Mouse (Mus musculus) liver, adult (tissue): Measurements from ENCODE around the gene Mthfsd.

Source experiments
- GATA4 ChIP-seq: IDR thresholded peaks from 2 replicates; pipeline ENCODE4 v1.6.1; 2014; ENCODE audit warnings: mild to moderate bottlenecking, low read length; ENCODE audit not compliant: insufficient replicate concordance

The Mthfsd gene

GRCm38 (mm10) chr8:121113261-121113660 lies 5.1 kb upstream of the Mthfsd start:
- TF ChIP-seq GATA4, result no peak

DNA sequence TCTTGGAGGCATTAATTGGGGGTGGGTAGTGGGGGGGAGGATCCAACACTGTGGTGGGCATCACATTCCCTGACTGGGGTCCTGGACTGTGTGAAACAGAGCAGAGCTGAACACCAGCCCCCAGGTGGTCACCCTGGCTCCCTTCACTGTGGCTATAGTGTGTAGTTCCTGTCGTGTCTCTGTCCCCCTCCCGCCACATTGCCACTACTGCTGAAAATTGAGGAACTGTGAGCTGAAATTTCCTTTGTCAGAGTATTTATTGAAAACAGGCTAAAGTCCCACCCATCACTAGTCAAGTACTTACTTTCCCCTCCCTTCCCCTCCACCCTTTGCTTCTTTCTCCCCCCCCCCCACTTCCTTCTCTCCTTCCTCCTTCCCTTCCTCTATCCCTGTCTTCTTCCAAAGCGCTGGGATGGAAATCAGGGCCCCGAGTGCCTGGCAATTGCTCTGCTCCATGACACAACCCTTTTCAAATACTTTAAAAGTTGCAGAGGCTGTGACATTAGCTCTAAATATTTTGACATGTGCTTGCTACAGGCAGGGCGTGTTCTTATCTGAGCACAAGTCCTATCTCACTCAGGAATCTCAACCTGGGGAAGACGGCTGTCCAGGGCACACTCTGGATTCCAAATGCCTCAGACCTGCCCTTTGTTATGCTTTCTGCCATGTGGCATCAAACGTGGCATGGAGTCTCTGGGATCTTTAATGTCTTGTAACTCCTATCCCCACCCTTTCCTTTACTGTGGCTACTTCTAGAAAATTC lies 3.1 kb upstream of the Mthfsd start:
- TF ChIP-seq GATA4, result no peak

GRCm38 (mm10) chr8:121108657-121109056 lies 465 bp upstream of the Mthfsd start:
- TF ChIP-seq GATA4, result no peak

- no peak for TF ChIP-seq GATA4
Observed at GRCm38 (mm10) chr8:121104049-121104818, 4.0 kb downstream of the Mthfsd start.

DNA sequence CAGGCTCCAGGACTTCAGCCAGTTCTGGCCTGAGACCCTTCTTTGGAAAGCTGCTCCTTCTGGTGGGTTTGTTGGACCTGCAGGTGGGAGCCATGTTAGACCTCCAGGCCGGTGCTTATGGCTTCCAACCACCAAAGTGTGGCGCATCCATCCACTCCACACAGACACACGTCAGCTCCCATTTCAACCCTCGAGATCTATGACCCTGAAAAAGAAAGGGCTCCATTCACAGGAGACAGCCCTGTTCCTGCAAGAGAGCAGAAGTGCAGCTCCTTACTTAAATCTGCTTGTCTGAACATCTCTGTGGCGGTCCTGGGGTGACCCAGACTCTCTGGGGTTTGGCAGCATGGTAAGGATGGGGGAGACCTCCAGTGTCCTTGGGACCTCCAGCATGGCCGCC lies 14.7 kb downstream of the Mthfsd start:
- no peak for TF ChIP-seq GATA4

DNA sequence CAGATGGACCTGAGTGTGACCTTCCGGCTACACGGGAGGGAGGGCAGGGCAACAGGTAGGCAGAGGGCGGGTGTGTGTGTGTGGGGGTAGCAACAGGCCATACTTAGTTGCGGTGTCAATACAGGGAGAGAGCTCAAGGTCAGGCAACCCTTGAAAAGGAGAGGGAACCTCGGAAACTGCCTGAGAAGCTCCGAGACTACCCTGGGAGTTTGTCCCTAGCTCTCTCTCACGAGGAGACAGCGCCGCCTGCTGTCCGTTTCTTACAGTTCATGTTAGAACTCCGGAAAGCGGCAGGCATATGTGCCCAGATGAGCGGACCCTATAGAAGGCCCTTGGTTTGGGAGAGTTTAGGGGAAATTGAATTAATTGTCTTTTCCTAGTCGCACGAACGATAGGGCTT lies 15.6 kb downstream of the Mthfsd start:
- TF ChIP-seq GATA4, result no peak

DNA sequence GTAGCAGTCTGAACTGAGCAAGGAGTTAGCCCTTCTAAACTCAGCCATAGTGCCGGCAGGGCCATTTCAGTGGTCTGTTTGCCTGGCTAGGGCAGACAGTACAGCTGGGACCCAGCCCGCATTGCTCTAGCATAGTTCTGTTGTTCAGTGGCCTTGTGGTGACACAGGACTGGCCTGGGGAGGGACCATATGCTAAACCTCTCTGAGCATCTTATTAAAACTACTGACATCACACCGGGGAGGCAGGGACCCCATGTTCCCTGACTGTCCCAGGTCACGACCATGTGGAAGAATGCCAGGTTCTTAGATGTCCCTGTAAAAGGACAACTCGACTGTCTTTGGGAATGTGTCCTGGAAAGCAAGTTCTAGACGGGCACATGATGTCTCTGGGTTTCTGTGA lies 16.1 kb downstream of the Mthfsd start:
- no peak for TF ChIP-seq GATA4

GRCm38 (mm10) chr8:121090716-121091115 lies 17.5 kb downstream of the Mthfsd start:
- TF ChIP-seq GATA4, result no peak

DNA sequence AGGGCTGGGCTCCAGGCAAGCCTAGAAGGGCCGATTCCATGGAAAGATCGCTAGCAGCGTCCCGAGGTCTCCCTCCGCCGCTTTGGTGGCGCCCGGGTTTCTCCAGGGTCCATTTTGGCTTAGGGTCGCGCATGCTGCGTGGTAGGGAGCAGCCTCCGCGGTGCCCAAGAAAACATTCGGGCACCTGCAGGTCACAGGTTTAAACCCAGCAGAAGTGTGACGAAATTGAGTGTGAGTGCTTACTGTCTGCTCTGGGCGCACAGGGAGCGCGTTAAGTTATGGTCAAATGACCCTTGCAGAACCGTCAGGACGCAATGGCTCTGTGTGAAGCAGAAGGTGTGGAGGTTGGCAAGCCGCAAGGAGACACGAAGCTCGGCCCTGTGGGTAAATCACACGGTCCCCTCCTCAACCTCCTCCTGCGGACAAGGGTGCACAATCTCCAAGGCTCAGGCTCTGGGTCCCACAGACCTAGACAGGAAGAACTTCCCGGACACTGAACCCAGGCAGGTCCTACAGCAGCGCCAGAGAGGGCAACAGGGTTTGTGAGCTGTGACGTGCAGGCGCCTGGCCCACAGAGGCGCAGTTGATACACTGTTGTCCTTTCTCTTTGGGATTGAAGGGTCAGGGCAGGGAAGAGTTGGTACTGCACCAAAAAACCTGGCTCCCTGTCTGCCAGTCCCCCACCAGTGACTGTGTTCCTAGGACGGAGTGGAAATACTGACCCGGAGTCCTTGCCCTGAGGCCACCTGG lies 18.4 kb downstream of the Mthfsd start:
- no peak for TF ChIP-seq GATA4

- no peak for TF ChIP-seq GATA4
Observed at GRCm38 (mm10) chr8:121088871-121089630, 19.1 kb downstream of the Mthfsd start.

GRCm38 (mm10) chr8:121088281-121088680 lies 19.9 kb downstream of the Mthfsd start:
- no peak for TF ChIP-seq GATA4

- TF ChIP-seq GATA4, result no peak
Observed at GRCm38 (mm10) chr8:121086004-121086900, 21.9 kb downstream of the Mthfsd start.

GRCm38 (mm10) chr8:121085561-121085960 lies 22.6 kb downstream of the Mthfsd start:
- TF ChIP-seq GATA4, result no peak

GRCm38 (mm10) chr8:121085011-121085410 lies 23.2 kb downstream of the Mthfsd start:
- no peak for TF ChIP-seq GATA4
